Mouse (Mus musculus): Measurements from ENCODE around the gene Ctse.

DNA sequence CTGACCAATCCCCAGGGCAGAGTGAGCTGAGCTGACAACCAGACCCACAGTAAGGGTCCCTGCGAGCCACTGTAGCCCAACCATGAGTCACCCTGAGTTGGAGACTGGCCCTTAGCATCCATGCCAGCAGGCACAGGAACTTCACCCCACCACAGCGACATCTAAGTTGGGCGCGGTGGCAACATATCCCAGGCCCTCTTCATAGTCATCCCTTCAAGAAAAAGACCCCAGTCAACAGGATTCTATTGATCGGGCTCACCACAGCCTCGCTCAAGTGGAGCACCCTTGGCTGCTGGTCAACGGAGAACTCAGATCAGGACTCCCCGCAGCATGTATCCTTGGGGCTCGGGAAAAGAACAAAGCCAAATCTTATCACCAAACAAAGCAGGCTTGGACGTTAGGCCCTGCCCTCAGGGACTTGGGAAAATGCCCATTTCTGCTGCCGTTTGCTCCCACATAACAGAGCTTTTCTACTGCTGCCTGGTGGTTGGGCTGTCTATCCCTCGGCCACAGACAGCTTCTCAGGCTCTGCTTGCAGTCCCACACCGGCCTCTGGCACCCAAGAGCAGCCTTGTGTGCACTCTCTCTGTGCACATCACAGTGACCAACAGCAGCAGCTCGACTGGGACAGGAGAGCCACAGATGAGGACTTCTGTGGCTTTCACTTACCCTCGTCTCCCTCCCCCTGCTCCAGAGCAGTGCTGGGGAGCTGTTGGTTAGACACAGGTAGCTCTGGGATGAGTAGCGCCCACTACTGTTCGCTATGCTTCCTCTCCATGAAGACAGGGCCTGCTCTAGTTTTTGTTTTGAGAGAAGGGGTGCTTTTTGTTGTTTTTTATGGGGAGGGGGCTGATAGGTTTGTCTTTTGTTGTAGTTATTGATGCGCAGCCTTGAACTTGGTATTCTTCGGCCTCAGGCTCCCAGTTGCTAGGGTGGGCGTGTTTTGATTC lies 76.6 kb downstream of the Ctse start:
- TF ChIP-seq TAL1 (IDR thresholded peaks at IDR 0.05; ENCODE audit: low read length) (no peak), GATA1 (IDR thresholded peaks at IDR 0.05; ENCODE audit: low read length) (no peak)
